Mouse (Mus musculus) limb, embryonic 12.5 days (tissue): ENCODE measurements at regions not wholly inside any gene's neighbourhood (a gene's known extent, or its start where the extent isn't known, plus 50 kb on each side); places are given as distances from the start of the nearest gene placed in this dataset.

Experiments
- ATAC-seq: fragments of 200-750 bp; cut with Nextera tagmentation; 2 replicates; pipeline ENCODE4 v1.8.0; 2017; ENCODE audit warnings: low read depth, moderate TSS enrichment; ENCODE audit not compliant: insufficient number of reproducible peaks, insufficient read depth, low FRiP score, low TSS enrichment
- H3K27ac ChIP-seq: fragments of 300-500 bp; sonication (generic); 2 replicates; pipeline ENCODE4 v1.5.1; 2016; ENCODE audit warnings: mild to moderate bottlenecking, moderate library complexity
- H3K27me3 ChIP-seq: fragments of 300-500 bp; sonication (generic); 2 replicates; pipeline ENCODE4 v1.6.1; 2016; ENCODE audit warnings: mild to moderate bottlenecking, moderate library complexity
- H3K36me3 ChIP-seq: fragments of 300-500 bp; sonication (generic); 2 replicates; pipeline ENCODE4 v1.6.1; 2016; ENCODE audit warnings: mild to moderate bottlenecking, moderate library complexity
- H3K4me1 ChIP-seq: fragments of 300-500 bp; sonication (generic); replicated peaks from 2 replicates; pipeline ENCODE4 v1.6.1; 2016
- H3K4me2 ChIP-seq: fragments of 300-500 bp; sonication (generic); 2 replicates; pipeline ENCODE4 v1.6.1; 2016; ENCODE audit warnings: mild to moderate bottlenecking, moderate library complexity
- H3K4me3 ChIP-seq: fragments of 300-500 bp; sonication (generic); replicated peaks from 2 replicates; pipeline ENCODE4 v1.5.1; 2016; ENCODE audit warnings: mild to moderate bottlenecking
- H3K9ac ChIP-seq: fragments of 300-500 bp; sonication (generic); replicated peaks from 2 replicates; pipeline ENCODE4 v1.6.1; 2016; ENCODE audit warnings: mild to moderate bottlenecking, moderate library complexity
- H3K9me3 ChIP-seq: fragments of 300-500 bp; sonication (generic); 2 replicates; pipeline ENCODE4 v1.6.1; 2016; ENCODE audit warnings: mild to moderate bottlenecking, moderate library complexity
- WGBS: fragments of 180-500 bp; shearing (Covaris S2); methylation state at CpG from one replicate; pipeline ENCODE4 v1.1.7; 2016; 5-methylcytosine and 5-hydroxymethylcytosine counted together

DNA sequence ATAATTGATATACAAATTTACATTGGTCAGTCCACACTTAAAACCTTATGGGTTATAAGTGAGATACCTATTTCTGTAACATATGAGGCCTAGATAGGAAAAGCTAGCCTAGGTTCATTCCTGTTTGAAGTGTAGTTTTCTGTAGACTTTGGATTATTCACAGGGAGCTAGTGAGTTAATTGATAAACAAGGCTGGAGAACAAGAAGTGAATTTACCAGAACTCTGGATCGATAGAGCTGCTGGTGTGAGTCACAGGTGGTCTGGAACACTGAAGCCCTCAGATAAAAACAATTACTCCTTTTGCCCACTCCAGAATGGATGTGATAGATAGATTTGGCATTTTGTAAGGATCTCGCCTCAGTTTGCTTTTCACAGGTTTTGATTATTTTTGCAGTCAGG is 62.0 kb upstream of the Rtl1 start:
- no peak overlapping the region for H3K27ac ChIP-seq
- no peaks in the 10 kb centered on the region for H3K9me3 ChIP-seq
- no peak overlapping the region for H3K4me3 ChIP-seq
- no peak overlapping the region for H3K9ac ChIP-seq
- no peak for ATAC-seq
- H3K27me3 ChIP-seq, result no peaks in the 10 kb centered on the region
- peaks cover 24% of the 10 kb centered on the region; the same call in 1 of the 2 replicates for H3K36me3 ChIP-seq
- H3K4me2 ChIP-seq, result no peak overlapping the region
- no peaks in the 10 kb centered on the region for H3K4me1 ChIP-seq
- 83% methylated on average over 2 of the region's 2 CpGs for WGBS

GRCm38 (mm10) chr12:109674766-109675165 is 74.6 kb upstream of the Rtl1 start:
- ATAC-seq, result no peak

DNA sequence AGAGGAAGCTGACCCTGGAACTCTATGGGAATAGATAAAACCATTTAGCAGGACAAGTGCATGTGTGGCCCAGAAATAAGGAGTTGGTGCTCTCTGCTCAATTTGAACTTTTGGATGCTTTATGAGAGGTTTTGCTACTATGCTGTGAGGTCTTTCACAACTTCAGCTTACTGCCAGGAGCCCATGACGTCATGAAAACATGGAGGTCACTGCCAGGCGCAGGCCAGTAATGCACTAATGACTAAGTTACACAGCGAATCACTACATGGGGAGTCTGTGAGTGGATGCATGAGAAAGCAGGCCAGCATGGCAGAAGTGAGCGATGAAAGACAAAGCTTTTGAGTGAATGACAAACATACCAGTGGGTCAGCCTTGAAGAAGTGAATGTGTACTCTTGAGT is 93.9 kb upstream of the Rtl1 start:
- H3K9ac ChIP-seq, result no peak overlapping the region
- no peak overlapping the region for H3K27ac ChIP-seq
- ATAC-seq, result no peak
- peaks cover 75% of the 10 kb centered on the region for H3K36me3 ChIP-seq
- 92% methylated on average over 4 of the region's 4 CpGs for WGBS
- H3K4me3 ChIP-seq, result no peak overlapping the region
- no peak overlapping the region for H3K4me2 ChIP-seq
- H3K9me3 ChIP-seq, result no peaks in the 10 kb centered on the region
- H3K4me1 ChIP-seq, result no peaks in the 10 kb centered on the region
- H3K27me3 ChIP-seq, result no peaks in the 10 kb centered on the region

More at GRCm38 (mm10) chr12:109674766-109675165, 74.6 kb upstream of the Rtl1 start:
- Histone ChIP-seq H3K9ac (no peak overlapping the region), H3K27ac (no peak overlapping the region), H3K4me1 (no peaks in the 10 kb centered on the region), H3K36me3 (peaks cover 35% of the 10 kb centered on the region), H3K9me3 (no peaks in the 10 kb centered on the region), H3K27me3 (no peaks in the 10 kb centered on the region), H3K4me2 (no peak overlapping the region), H3K4me3 (no peak overlapping the region)
- WGBS, result 83% methylated on average over 4 of the region's 4 CpGs

DNA sequence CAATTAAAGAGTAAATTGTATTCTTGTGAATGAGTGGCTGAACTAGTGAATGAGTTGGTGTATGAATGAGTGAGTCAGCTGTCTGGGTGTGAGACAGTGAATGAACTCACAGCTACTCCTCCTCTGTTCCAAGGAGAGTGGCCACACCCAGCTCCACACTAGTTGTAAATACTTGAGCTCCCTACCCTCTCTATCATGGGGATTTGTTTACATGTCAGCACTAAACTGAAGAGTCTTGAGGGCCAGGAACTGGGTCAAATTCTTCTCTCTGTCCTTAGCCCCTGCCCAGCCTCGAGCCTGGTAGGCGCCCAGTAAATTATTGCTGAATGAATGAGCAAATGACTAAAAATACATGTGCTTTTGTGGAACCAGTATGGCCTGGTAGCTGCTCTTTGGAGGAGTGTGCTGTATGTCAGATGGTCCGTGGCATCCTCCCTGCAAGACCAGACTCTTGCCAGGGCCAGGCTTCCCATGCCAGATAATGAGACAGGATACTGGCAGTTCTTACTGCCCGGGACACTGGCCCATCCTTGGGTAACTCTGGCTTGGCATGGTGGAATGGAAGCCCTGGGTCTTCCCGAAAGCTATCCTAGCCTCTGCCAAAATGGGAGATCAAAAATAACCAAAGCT is 94.8 kb upstream of the Rtl1 start:
- H3K36me3 ChIP-seq, result peaks cover 73% of the 10 kb centered on the region
- H3K27me3 ChIP-seq, result no peaks in the 10 kb centered on the region
- no peak overlapping the region for H3K4me3 ChIP-seq
- no peak overlapping the region for H3K4me2 ChIP-seq
- H3K4me1 ChIP-seq, result no peaks in the 10 kb centered on the region
- WGBS, result 82% methylated on average over 5 of the region's 5 CpGs
- H3K9me3 ChIP-seq, result no peaks in the 10 kb centered on the region
- H3K9ac ChIP-seq, result no peak overlapping the region
- H3K27ac ChIP-seq, result no peak overlapping the region
- no peak for ATAC-seq

- Histone ChIP-seq H3K27ac (no peak overlapping the region), H3K4me3 (no peak overlapping the region), H3K4me2 (no peak overlapping the region), H3K9ac (no peak overlapping the region), H3K9me3 (no peaks in the 10 kb centered on the region), H3K36me3 (peaks cover 19% of the 10 kb centered on the region), H3K27me3 (no peaks in the 10 kb centered on the region), H3K4me1 (no peaks in the 10 kb centered on the region)
- WGBS, result 80% methylated on average over 3 of the region's 6 CpGs
- no peak for ATAC-seq
Measured at GRCm38 (mm10) chr12:109706820-109707219, 106.7 kb upstream of the Rtl1 start.

DNA sequence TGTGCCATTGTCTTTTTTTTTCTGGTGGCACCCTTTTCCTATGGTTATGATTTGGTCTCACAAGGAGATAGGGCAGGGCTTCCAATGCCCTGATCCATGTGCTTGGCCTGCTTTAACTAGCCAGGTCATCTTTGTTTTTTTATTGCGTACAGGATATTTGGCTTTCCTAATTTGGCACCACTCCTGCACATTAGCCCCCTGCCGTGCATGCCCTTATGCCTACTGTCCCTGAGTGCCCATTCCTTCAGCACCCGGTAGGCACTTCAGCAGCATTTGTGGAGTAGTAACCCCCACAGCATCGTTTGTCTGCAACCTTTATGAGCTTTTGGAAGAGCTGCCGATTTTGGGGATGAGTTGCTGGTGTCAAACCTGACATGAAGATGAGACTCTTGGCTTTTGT is 109.5 kb upstream of the Rtl1 start:
- WGBS, result 89% methylated on average over 5 of the region's 5 CpGs
- Histone ChIP-seq H3K36me3 (peaks cover 42% of the 10 kb centered on the region), H3K27me3 (no peaks in the 10 kb centered on the region), H3K9me3 (no peaks in the 10 kb centered on the region), H3K4me2 (no peak overlapping the region), H3K9ac (no peak overlapping the region), H3K4me1 (no peaks in the 10 kb centered on the region), H3K27ac (no peak overlapping the region), H3K4me3 (no peak overlapping the region)
- ATAC-seq, result no peak

- no peak overlapping the region for H3K27ac ChIP-seq
- WGBS, result 94% methylated on average over 5 of the region's 5 CpGs
- no peak overlapping the region for H3K4me2 ChIP-seq
- H3K4me3 ChIP-seq, result no peak overlapping the region
- H3K9ac ChIP-seq, result no peak overlapping the region
- no peaks in the 10 kb centered on the region for H3K27me3 ChIP-seq
- peaks cover 57% of the 10 kb centered on the region for H3K36me3 ChIP-seq
- ATAC-seq, result no peak
- H3K9me3 ChIP-seq, result no peaks in the 10 kb centered on the region
- H3K4me1 ChIP-seq, result no peaks in the 10 kb centered on the region
Measured at GRCm38 (mm10) chr12:109711392-109711791, 111.3 kb upstream of the Rtl1 start.

DNA sequence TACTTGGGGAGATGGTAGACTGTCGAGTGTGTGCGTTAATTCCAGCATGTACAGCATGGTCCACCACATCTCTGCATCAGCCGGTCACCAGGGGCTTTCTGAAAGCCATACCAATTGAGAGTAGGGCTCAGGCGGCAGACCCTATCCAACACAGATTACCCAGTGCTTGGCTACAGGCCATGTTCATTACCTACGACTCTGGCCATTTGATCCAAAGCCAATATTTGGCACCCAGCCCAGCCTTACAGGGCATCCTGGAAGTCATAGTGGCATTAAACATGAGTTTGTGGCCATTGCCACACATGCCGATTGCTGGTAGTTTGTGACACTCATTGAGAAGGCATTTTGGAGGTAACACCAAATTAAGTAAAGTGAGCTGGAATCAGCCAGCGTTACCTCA is 111.8 kb upstream of the Rtl1 start:
- no peak for ATAC-seq
- Histone ChIP-seq H3K9ac (no peak overlapping the region), H3K4me1 (no peaks in the 10 kb centered on the region), H3K27ac (no peak overlapping the region), H3K9me3 (no peaks in the 10 kb centered on the region), H3K27me3 (no peaks in the 10 kb centered on the region), H3K4me3 (no peak overlapping the region), H3K4me2 (no peak overlapping the region), H3K36me3 (peaks cover 63% of the 10 kb centered on the region)
- 94% methylated on average over 7 of the region's 7 CpGs for WGBS

- Histone ChIP-seq H3K4me3 (no peak overlapping the region), H3K27me3 (no peaks in the 10 kb centered on the region), H3K36me3 (peaks cover 67% of the 10 kb centered on the region), H3K27ac (no peak overlapping the region), H3K4me1 (no peaks in the 10 kb centered on the region), H3K9ac (no peak overlapping the region), H3K4me2 (no peak overlapping the region), H3K9me3 (no peaks in the 10 kb centered on the region)
- ATAC-seq, result no peak
- WGBS, result 97% methylated on average over 16 of the region's 16 CpGs
Measured at GRCm38 (mm10) chr12:109712386-109712785, 112.3 kb upstream of the Rtl1 start.

DNA sequence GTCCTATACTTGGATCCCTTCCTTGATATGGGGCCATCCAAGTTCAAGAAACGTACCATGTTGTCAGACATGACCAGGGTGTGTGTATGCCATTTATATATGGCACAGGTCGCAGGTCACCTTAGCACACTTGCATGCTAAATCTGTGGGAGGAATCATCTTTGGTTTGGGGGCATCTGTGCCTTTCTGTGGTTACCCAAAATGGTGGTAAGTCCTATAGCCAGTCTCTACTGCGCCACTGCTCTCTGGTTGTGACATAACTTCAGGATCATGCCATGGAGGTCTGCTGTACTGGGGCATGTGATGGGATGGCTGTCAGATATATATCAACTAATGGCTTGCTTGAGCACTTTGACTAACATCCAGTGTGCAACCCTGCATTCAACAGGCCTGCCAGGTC is 112.9 kb upstream of the Rtl1 start:
- Histone ChIP-seq H3K27me3 (no peaks in the 10 kb centered on the region), H3K4me3 (no peak overlapping the region), H3K9me3 (no peaks in the 10 kb centered on the region), H3K36me3 (peaks cover 73% of the 10 kb centered on the region), H3K27ac (no peak overlapping the region), H3K9ac (no peak overlapping the region), H3K4me2 (no peak overlapping the region), H3K4me1 (no peaks in the 10 kb centered on the region)
- ATAC-seq, result no peak
- WGBS, result 94% methylated on average over 3 of the region's 3 CpGs

DNA sequence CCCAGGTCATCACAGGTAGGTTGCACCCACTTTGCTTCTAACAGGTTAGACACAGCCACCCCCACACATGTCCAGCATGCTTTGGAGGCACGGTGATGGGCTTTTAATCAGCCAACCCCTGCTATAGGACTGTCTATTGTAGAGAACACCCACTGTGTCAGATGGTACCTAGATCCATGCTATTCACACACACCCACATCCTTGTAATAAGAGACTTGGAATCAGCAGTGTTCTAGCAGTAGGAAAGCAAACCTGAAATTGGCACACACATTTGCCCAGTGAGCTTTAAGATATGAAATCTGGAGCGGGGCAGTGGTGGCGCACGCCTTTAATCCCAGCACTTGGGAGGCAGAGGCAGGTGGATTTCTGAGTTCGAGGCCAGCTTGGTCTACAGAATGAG is 113.9 kb upstream of the Rtl1 start:
- H3K4me2 ChIP-seq, result no peak overlapping the region
- H3K9ac ChIP-seq, result no peak overlapping the region
- H3K4me1 ChIP-seq, result no peaks in the 10 kb centered on the region
- H3K36me3 ChIP-seq, result peaks cover 83% of the 10 kb centered on the region
- H3K9me3 ChIP-seq, result no peaks in the 10 kb centered on the region
- no peak for ATAC-seq
- H3K27me3 ChIP-seq, result no peaks in the 10 kb centered on the region
- no peak overlapping the region for H3K27ac ChIP-seq
- no peak overlapping the region for H3K4me3 ChIP-seq
- whole genome bisulfite sequencing, result 95% methylated on average over 5 of the region's 5 CpGs

- WGBS, result 95% methylated on average over 20 of the region's 20 CpGs
- no peak for ATAC-seq
- peaks cover 88% of the 10 kb centered on the region for H3K36me3 ChIP-seq
Measured at GRCm38 (mm10) chr12:109716991-109717390, 116.9 kb upstream of the Rtl1 start.

More at GRCm38 (mm10) chr12:109716991-109717390, 116.9 kb upstream of the Rtl1 start:
- Histone ChIP-seq H3K27ac (no peak overlapping the region), H3K4me1 (no peaks in the 10 kb centered on the region), H3K9ac (no peak overlapping the region), H3K27me3 (no peaks in the 10 kb centered on the region), H3K4me3 (no peak overlapping the region), H3K4me2 (no peak overlapping the region), H3K9me3 (no peaks in the 10 kb centered on the region)
